Mouse (Mus musculus): Measurements from ENCODE around the gene Abca9.

Abca9 gene

DNA sequence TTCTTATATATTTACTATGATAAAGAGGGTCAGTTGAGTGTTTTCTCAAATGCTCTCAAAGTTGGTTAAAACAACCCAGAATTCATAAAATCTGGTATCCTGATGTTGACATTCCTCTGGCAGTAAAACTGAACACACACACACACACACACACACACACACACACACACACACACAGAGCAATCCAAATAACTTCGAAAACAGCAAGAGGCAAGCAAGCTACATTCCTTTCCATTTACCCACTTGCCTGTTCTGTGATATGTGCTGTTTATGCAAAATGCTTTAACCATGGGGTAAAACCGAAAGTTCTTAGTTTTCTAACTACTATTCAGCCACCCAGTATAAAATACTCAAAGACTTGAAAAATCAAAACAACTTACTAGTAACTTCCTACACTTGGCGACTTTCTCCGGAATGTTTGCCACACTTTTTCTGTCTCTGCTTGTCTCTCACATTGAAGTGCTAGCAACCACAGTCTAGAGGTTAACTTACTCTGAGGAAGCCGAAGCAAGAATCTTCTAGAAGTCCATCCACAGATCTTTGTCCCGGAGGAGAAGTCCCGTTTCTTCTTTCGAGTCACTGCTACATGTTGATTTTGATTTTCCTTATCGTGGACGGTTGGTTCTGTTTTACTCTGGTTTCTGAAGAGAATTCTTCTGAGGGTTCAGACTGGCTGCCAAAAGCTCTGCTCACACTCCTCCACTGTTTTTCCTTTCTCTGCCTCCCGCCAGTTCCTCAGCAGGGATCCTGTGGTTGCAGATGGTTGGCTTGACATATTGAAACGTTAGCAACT lies at the start of gene Abca9:
TSS of gene Abca9 (minus strand) at position 738 of the 793 bp plus-strand sequence.
- no peak for DNase-seq (ENCODE audit: low read depth, low spot score)

DNA sequence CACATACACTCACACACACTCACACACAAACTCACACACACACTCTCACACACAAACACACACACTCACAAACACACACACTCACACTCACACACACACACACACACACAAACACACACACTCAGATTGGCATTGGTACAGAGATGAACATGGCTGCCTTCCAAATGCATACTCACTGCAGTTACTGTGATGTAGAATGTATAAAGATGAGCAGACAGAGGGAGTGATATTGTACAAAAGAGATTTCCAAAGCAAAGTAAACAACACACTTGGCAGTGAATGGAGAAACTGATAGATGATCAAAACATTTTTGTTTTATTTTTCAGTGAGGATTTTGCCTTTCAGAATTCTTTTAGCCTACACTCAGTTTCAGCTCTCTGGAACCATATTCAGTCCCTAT lies 49.1 kb upstream of the Abca9 start:
- DNase-seq (ENCODE audit: low read depth, low spot score) = no peak

DNA sequence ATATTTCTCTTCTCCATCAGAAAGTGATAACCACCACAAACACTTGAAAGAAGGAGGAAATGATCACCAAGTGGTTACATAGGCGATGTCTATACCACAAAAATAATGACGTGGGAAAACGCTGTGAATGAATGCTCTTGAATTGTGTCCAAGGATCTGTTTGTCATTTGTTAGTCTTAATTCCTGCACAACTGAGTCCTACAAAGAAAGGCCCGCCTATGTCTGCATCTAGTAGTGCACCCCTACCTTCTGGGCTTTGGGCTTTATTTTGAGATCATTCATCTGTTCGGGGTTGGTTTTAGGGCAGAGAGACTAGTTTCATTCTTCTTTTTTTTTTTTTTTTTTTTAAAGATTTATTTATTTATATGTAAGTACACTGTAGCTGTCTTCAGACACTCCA lies 35.9 kb upstream of the Abca9 start:
- DNase-seq (ENCODE audit: low read depth, low spot score) = no peak

DNA sequence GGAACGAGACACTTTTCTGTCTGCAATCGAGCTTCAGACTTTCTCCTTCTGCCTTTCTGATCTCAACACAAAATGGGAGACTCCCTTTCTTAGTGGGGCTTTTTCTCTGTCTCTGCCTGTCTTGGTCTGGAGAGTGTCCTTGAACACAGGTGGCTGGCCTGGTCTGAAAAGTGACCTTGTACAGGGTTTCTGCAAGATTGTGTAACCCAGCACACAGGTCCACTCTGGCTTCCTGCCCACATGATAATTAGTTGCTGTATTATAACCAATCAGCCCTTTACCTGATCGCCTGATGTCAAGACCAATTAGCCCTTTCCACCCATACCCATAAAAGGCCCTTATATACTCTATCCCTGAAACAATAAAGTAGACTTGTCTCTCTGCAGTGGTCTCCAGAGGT lies 30.9 kb upstream of the Abca9 start:
- DNase-seq (ENCODE audit: low read depth, low spot score) = no peak

DNA sequence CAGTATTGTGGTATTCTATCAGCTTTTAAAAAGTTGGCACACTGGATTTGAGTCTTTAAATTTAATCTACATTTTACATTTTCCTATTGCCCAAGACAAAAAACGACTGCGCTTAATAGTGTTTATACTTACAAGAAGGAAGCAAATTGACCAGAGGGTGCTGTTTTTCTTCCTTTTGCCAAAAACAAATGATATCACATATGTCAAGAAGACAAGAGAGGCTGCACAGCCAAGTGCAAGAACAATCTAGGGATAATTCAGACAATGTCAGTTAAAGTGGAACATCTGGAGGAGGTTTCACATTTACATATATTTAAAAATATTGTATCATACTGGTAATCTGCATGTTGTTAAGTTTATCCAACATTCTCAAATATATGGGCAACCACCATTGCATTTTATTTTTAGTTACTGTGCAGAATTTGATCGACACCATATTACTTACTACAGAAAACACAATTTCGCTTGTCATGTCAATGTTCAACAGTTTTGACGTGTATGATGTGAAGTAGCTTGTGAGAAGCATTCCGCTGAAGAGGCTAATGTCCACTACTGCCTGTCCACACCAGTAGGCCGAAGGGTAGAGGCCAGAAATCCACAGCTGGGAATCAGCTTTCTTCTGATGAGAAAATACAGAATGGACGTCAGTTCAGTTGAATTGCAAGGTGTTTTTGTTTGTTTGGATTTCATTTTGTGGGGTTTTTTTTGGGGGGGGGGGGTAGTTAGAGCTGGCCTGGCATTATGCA lies 28.7 kb upstream of the Abca9 start:
- DNase-seq (ENCODE audit: low read depth, low spot score) = no peak

GRCm38 (mm10) chr11:110195310-110195709 lies 27.3 kb upstream of the Abca9 start:
- DNase-seq (ENCODE audit: low read depth, low spot score) = no peak

- DNase-seq (ENCODE audit: low read depth, low spot score) = no peak
Observed at GRCm38 (mm10) chr11:110171212-110171611, 3.2 kb upstream of the Abca9 start.

- DNase-seq (ENCODE audit: low read depth, low spot score) = no peak
Observed at GRCm38 (mm10) chr11:110165822-110166221, 2.2 kb downstream of the Abca9 start.

DNA sequence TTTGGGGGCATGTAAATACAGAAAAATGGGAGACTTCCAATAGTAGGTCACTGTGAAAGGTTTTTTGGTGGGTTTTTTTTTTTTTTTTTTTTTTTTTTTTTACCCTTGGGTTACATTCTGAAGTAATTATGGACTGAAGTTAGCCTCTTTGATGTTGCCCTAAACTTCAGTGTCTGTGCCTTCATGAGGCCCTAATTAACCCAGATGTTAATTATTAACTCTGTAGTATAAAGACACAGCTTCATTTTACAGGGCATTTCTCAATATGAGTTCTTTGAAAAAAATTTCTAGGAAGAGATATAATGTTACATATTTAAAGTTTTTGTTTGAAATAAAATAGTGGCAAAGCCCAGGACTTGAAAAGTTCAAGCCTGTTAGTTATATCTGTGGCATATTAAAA lies 2.6 kb downstream of the Abca9 start:
- no peak for DNase-seq (ENCODE audit: low read depth, low spot score)

DNA sequence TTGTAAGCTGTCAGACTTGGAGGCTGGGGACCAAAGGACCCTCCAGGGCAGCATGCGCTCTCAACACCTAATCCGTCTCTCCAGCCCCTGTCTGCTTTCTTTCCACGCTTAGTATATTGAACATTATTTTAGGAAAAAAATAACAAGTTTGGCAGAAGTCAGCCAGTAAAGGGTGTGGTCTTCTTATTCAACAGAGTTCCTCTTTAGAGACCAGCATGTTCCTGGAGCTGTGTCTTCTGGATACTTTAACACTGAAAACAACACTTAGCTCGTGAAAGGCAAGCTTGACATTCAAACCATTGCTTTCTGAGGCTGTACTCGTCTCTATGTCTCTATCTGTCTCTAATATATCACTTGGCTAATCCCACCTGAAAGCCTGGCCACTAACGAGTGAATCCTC lies 10.9 kb downstream of the Abca9 start:
- DNase-seq (ENCODE audit: low read depth, low spot score) = no peak

GRCm38 (mm10) chr11:110155985-110156384 lies 12.0 kb downstream of the Abca9 start:
- DNase-seq (ENCODE audit: low read depth, low spot score) = no peak

GRCm38 (mm10) chr11:110147640-110148039 lies 20.4 kb downstream of the Abca9 start:
- no peak for DNase-seq (ENCODE audit: low read depth, low spot score)

- DNase-seq (ENCODE audit: low read depth, low spot score) = no peak
Observed at GRCm38 (mm10) chr11:110145421-110145820, 22.6 kb downstream of the Abca9 start.

- no peak for DNase-seq (ENCODE audit: low read depth, low spot score)
Observed at GRCm38 (mm10) chr11:110130760-110131159, 37.2 kb downstream of the Abca9 start.

- peak; percentile 0 for DNase-seq (ENCODE audit: low read depth, low spot score)
Observed at GRCm38 (mm10) chr11:110111137-110111536, 56.9 kb downstream of the Abca9 start.

- DNase-seq (ENCODE audit: low read depth, low spot score) = no peak
Observed at GRCm38 (mm10) chr11:110101437-110101836, 66.6 kb downstream of the Abca9 start.

- no peak for DNase-seq (ENCODE audit: low read depth, low spot score)
Observed at GRCm38 (mm10) chr11:110098901-110099300, 69.1 kb downstream of the Abca9 start.

DNA sequence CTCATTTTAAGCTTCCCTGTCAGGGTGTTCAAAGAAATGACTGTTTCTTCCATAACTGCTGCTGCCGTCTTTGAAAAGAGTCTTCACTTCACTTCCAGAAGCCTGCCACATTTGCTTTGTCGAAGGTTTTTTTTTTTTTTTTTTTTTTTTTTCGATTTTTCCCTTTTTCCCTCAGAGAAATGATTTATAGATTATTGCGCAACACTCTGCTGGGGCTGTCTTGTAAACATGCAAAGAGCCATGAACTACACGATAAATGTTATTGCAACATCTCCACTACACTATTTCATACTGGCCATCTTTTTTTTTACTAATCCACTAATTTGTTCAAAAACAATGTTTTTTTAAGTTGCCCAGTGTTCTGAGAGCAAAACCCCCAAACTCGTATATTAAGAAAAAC lies 70.5 kb downstream of the Abca9 start:
- no peak for DNase-seq (ENCODE audit: low read depth, low spot score)

DNA sequence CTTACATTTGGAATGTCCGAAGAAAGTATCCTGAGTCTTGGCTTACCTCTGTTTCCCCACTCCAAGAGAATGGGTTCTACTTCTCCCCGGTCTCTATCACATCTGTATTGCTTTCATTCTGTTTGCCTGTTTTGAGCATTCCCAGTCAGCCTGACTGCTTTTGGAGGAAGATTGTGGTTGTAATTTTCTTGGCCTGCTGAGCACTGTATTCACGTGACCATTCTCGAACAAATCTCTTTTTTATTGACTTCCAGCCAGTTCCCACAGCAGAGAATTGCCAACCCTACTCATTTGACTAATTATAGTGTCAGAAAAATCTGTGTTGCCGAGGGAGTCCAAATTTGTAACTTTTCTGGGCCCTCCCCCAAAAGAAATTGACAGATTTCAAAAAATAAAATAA lies 72.1 kb downstream of the Abca9 start, which contains the start of gene Abca8a:
TSS of gene Abca8a (minus strand) at position 121 of the 400 bp plus-strand sequence.
- DNase-seq (ENCODE audit: low read depth, low spot score) = no peak

DNA sequence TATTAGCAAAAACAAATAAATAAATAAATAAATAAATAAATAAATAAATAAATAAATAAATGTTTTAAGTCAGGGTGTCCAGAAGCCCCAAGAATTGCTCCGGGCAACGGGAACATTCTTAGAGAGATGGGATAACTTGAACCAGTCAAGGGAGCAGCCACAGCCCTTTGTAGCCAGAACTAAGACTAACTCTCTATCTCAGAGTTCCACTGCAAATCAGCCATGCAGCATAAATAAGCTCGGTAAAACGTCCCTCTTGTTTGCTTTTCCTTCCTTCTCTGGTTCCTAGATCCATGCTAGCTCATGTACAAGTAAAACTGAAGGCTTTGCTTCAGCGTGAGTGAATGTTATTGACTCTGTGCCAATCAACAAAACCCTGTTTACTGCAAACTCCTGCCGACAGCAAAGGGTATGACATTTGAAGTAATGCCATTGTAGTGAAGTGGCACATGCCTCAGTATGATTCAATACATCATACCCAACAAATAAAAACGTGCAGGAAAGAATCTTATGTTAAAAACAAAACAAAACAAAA lies 73.1 kb downstream of the Abca9 start:
- DNase-seq (ENCODE audit: low read depth, low spot score) = no peak

DNA sequence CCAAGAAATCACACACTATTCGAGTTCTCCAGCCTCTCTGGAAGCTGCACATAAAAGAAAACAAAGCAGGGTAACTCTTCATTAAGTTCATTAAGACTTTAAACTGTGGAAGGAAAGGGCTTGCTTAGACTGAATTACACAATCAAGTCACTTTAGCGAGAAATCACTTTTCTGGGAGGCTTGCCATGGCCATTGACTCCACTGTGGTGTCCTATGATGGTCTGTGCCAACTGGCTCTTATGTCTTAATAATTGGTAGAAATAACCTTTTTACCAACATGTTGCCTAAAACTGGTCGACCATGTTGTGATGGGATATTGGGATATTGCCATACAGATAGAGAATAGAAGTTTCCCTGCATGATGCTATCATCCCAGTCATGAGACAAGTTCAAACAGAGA lies 73.8 kb downstream of the Abca9 start:
- no peak for DNase-seq (ENCODE audit: low read depth, low spot score)

GRCm38 (mm10) chr11:110091328-110091727 lies 76.7 kb downstream of the Abca9 start:
- no peak for DNase-seq (ENCODE audit: low read depth, low spot score)

DNA sequence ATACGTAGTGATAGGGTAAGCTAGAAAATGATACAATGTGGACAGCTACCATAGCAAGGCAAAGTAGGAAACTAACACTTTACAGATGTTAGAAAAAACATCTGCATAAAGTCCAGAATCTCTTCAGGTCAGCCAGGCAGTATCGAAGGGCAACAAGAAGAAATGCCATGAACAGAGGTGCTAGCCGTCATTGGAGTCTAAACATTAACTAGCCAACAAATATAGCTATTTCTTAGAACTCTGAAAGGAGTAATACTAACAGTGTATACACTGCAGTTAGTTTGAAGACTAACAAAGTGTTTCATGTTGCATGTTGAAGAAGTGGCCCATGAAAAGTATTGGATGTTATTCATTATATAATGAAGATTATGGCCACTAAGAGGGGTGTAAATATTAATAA lies 95.8 kb downstream of the Abca9 start:
- DNase-seq (ENCODE audit: low read depth, low spot score) = no peak

Measured in retina, postnatal 7 days (tissue).